Mouse (Mus musculus) cortical plate, adult 2 months (tissue): Measurements from ENCODE around the gene Mta1.

ENCODE experiments used
- CTCF ChIP-seq: fragments of 200-500 bp; IDR thresholded peaks from 2 replicates; pipeline ENCODE4 v1.5.1; 2011; ENCODE audit warnings: mild to moderate bottlenecking, control low read depth, low read length; ENCODE audit not compliant: insufficient read depth; ENCODE audit errors: extremely low read depth
- POLR2A ChIP-seq: fragments of 200-500 bp; IDR thresholded peaks from 2 replicates; pipeline ENCODE4 v1.6.1; 2011; ENCODE audit warnings: mild to moderate bottlenecking, low read length, control low read depth; ENCODE audit not compliant: insufficient read depth; ENCODE audit errors: extremely low read depth

GRCm38 (mm10) chr12:113099470-113100237 lies 1.6 kb downstream of the Mta1 start:
- TF ChIP-seq POLR2A (no peak), CTCF (no peak)
